Mouse (Mus musculus) urinary bladder, postnatal 25 days (tissue): ENCODE results near the gene Hvcn1.
A peak's percentile ranks its signal among the peaks of the same experiment; 100 is the strongest.

Source experiments
- DNase-seq: peaks from one replicate; pipeline ENCODE4 v3.0.0; 2022; ENCODE audit warnings: low spot score

Gene Hvcn1

GRCm38 (mm10) chr5:122235196-122235836 is 28.7 kb downstream of the Hvcn1 start:
- no peak for DNase-seq

- no peak for DNase-seq
Measured at GRCm38 (mm10) chr5:122237200-122237599, 30.6 kb downstream of the Hvcn1 start.

- no peak for DNase-seq
Measured at GRCm38 (mm10) chr5:122239618-122240017, 33.0 kb downstream of the Hvcn1 start.

- DNase-seq, result no peak
Measured at GRCm38 (mm10) chr5:122240521-122240920, 33.9 kb downstream of the Hvcn1 start.

GRCm38 (mm10) chr5:122240989-122241388 is 34.4 kb downstream of the Hvcn1 start:
- no peak for DNase-seq

- DNase-seq, result no peak
Measured at GRCm38 (mm10) chr5:122242521-122243123, 36.0 kb downstream of the Hvcn1 start.

GRCm38 (mm10) chr5:122243781-122244523 is 37.3 kb downstream of the Hvcn1 start:
- no peak for DNase-seq

GRCm38 (mm10) chr5:122245186-122245585 is 38.6 kb downstream of the Hvcn1 start:
- no peak for DNase-seq

- no peak for DNase-seq
Measured at GRCm38 (mm10) chr5:122246547-122247167, 40.1 kb downstream of the Hvcn1 start.

- DNase-seq, result no peak
Measured at GRCm38 (mm10) chr5:122247529-122247928, 40.9 kb downstream of the Hvcn1 start.

- no peak for DNase-seq
Measured at GRCm38 (mm10) chr5:122247934-122248333, 41.3 kb downstream of the Hvcn1 start.

- no peak for DNase-seq
Measured at GRCm38 (mm10) chr5:122249281-122249680, 42.7 kb downstream of the Hvcn1 start.

GRCm38 (mm10) chr5:122251895-122252606 is 45.4 kb downstream of the Hvcn1 start:
- no peak for DNase-seq

- DNase-seq, result no peak
Measured at GRCm38 (mm10) chr5:122258027-122258741, 51.6 kb downstream of the Hvcn1 start.

GRCm38 (mm10) chr5:122262104-122262503 is 55.5 kb downstream of the Hvcn1 start:
- DNase-seq, result no peak

GRCm38 (mm10) chr5:122263933-122264905 is 57.6 kb downstream of the Hvcn1 start, which contains the start of gene Tctn1:
Gene Tctn1 (minus strand): TSS chr5:122264460.
- DNase-seq, result peak; percentile 82

- no peak for DNase-seq
Measured at GRCm38 (mm10) chr5:122265187-122265586, 58.6 kb downstream of the Hvcn1 start.

GRCm38 (mm10) chr5:122265942-122266341 is 59.3 kb downstream of the Hvcn1 start:
- DNase-seq, result no peak

GRCm38 (mm10) chr5:122267136-122267535 is 60.5 kb downstream of the Hvcn1 start:
- DNase-seq, result no peak

GRCm38 (mm10) chr5:122267899-122268298 is 61.3 kb downstream of the Hvcn1 start:
- peak; percentile 63 for DNase-seq
